Mouse (Mus musculus) layer of hippocampus, adult 2 months (tissue): Measurements from ENCODE around the gene Apoc2. TPM values are rescaled to one million over a fixed set of nuclear protein-coding genes. Genes with fewer than 3 reads are reported as not detected.

Source experiments
- DNase-seq, 2 experiments: peaks; one replicate each; pipeline ENCODE4 v3.0.0; 2022; ENCODE audit warnings: low spot score in 2 of 2
- H3K27ac ChIP-seq: fragments of 200-600 bp; 2 replicates; pipeline ENCODE4 v1.8.1; 2022
- H3K4me3 ChIP-seq: fragments of 200-600 bp; 2 replicates; pipeline ENCODE4 v1.8.1; 2022; ENCODE audit warnings: mild to moderate bottlenecking
- CTCF ChIP-seq: fragments of 200-600 bp; conservative IDR thresholded peaks from 2 replicates; pipeline ENCODE4 v1.8.1; 2022; ENCODE audit warnings: antibody characterized with exemption, mild to moderate bottlenecking, moderate library complexity
- total RNA-seq, 2 experiments: library from RNA; stranded (reverse); gene quantifications; 2 replicates each; pipeline ENCODE4 v1.2.3; 2021

Gene Apoc2
- total RNA-seq, 2 experiments from 2014 or later, result not detected

DNA sequence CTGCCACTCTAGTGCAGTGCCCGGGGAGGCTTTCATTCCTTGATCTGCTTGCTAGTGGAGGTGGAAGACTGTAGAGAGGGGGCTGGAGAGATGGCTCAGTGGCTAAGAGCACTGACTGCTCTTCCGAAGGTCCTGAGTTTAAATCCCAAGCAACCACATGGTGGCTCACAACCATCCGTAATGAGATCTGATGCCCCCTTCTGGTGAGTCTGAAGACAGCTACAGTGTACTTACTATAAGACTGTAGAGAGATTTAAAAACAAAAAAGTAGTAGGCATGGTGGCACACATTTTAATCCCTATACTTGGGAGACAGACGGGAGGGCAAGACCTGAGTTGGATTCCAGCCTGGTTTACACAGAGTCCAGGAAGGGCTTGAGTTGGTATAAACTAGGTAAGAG, 34.7 kb upstream of the Apoc2 start:
- H3K4me3 ChIP-seq, result no peak overlapping the region
- peak in 1 of 2 experiments; percentile 47 for DNase-seq
- no peak overlapping the region for H3K27ac ChIP-seq
- TF ChIP-seq CTCF, result peak; percentile 77

GRCm38 (mm10) chr7:19710650-19711049, 32.9 kb upstream of the Apoc2 start:
- DNase-seq, result no peak
- H3K27ac ChIP-seq, result no peak overlapping the region
- no peak overlapping the region for H3K4me3 ChIP-seq
- TF ChIP-seq CTCF, result no peak

DNA sequence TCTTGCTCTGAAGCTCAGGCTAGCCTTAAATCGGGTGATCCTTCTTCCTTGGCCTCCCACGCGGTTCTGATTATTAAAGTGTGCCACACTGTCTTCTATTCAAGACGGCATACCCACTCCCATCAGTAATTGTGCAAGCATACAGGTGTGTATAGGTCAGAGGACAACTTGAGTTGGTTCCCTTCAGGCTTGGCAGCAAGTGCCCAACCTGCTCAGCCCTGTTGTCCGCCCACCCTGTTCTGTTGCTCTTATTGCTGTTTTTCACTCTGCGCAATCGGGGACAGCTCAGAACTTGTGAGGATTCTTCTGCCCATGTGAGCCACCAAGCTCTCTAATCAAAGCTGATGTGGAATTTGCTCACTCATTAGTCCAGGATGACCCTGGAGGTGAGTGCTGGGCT, 27.5 kb upstream of the Apoc2 start:
- no peak for TF ChIP-seq CTCF
- no peak overlapping the region for H3K27ac ChIP-seq
- H3K4me3 ChIP-seq, result no peak overlapping the region
- DNase-seq, result no peak

GRCm38 (mm10) chr7:19704475-19704874, 26.7 kb upstream of the Apoc2 start:
- TF ChIP-seq CTCF, result no peak

DNA sequence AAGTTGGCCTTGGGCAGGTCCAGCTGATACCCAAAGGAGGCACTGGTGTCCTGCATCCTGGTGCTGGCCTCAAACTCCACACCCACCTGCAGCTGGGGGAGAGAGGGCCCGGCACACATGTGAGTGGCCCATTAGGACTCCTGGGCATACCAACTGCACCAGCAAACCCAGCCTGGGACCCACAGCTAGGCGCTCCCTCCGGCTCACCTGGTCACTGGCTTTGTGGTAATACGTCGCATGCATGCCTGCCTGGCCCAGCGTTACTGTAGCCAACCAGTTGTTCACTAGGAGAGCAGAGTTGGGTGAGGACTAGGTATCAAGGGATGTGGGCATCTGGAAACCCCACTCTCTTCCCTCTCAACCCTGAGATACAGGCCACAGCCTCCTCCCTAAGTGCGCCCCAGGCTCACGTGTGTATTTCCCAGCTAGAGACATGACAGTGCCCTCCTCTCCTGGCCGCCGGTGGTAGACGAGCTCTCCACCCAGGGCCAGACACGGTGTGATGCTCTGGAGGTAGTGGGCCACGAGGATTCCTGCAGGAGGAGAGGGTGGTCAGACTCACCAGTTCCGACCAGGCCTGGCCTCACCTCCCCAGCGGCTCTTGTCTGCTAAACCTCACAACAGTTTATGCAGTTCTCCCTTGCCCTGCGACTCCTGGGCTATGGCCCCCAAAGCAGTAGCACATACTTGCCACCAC, 25.3 kb upstream of the Apoc2 start:
- TF ChIP-seq CTCF, result no peak
- DNase-seq, result no peak
- no peak overlapping the region for H3K27ac ChIP-seq
- no peak overlapping the region for H3K4me3 ChIP-seq

More at GRCm38 (mm10) chr7:19704475-19704874, 26.7 kb upstream of the Apoc2 start:
- DNase-seq, result no peak
- H3K27ac ChIP-seq, result no peak overlapping the region
- no peak overlapping the region for H3K4me3 ChIP-seq

DNA sequence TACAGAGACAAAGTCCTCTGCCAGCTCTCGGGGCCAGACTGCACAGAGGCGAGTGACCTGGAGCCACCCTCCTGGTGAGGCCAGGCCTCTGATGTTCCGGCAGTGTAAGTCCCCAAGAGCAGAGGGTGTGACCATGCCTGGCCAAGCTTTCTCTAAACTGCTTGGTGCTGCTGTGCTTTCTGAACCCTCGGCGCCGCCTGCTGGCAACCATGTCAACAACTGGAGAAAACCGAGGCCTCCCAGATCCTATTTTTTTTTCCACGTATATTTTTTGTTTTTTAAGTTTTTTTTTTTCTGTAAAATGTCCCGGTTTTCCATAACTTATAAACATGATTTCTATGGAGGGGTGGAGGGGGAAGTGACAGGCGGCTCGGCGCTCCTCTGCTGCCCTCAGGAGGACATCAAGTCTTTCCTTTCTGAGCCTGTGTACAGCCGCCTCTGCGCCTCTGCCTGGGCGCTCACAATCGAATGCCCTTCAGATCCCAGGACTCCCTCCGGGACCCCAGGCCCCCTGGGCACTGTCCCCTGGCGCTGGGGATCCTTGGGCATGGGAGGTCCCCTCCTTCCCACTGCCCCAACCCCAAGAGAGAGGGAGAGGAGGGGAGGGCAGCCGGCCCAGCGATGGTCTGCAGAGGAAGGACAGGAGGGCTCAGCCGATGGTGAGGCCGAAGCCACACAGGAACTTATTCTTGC, 23.5 kb upstream of the Apoc2 start:
- Histone ChIP-seq H3K27ac (peak overlapping the region; percentile 91), H3K4me3 (no peak overlapping the region)
- peak; percentile 85 for TF ChIP-seq CTCF
- peak; percentile 66 to 72 for DNase-seq

GRCm38 (mm10) chr7:19700299-19701068, 22.7 kb upstream of the Apoc2 start:
- no peak for DNase-seq
- no peak overlapping the region for H3K4me3 ChIP-seq
- H3K27ac ChIP-seq, result peak overlapping the region; percentile 91
- no peak for TF ChIP-seq CTCF

- Histone ChIP-seq H3K4me3 (no peak overlapping the region; the same call in 1 of the 2 replicates), H3K27ac (peak overlapping the region; percentile 91)
- no peak for DNase-seq
- no peak for TF ChIP-seq CTCF
Measured at GRCm38 (mm10) chr7:19699827-19700148, 22.0 kb upstream of the Apoc2 start.

- TF ChIP-seq CTCF, result no peak
- Histone ChIP-seq H3K4me3 (peak within 1 kb of the TSS; percentile 60), H3K27ac (peak within 1 kb of the TSS; percentile 91)
- peak; percentile 60 to 86 for DNase-seq
Measured at GRCm38 (mm10) chr7:19698907-19699826, 21.4 kb upstream of the Apoc2 start, which contains the start of gene Apoe. Gene Apoe, minus strand, starts transcription at chr7:19699188.

GRCm38 (mm10) chr7:19697949-19698906, 20.5 kb upstream of the Apoc2 start:
- H3K27ac ChIP-seq, result peak overlapping the region; percentile 91
- peak; percentile 52 for TF ChIP-seq CTCF
- peak overlapping the region; percentile 60 for H3K4me3 ChIP-seq
- DNase-seq, result no peak

DNA sequence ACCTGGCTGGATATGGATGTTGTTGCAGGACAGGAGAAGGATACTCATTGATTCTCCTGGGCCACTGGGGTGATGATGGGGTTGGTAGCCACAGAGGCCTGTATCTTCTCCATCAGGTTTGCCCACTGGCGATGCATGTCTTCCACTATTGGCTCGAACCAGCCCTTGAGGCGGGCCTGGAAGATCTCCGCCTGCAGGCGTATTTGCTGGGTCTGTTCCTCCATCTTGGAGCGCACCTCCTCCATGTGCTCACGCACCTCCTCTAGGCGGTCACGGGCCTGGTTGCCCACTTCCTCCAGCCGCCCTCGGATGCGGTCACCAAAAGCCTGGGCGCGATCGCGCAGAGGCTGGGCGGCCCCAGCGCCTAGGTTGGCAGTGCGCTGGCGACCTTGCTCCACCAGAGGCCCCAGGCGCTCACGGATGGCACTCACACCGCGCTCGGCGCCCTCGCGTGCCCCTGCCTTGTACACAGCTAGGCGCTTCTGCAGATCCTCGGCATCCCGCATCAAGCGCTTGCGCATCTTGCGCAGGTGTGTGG, 18.7 kb upstream of the Apoc2 start:
- Histone ChIP-seq H3K4me3 (peak overlapping the region; percentile 60), H3K27ac (peak overlapping the region; percentile 91; the same call in 1 of the 2 replicates)
- TF ChIP-seq CTCF, result no peak
- no peak for DNase-seq
